Mouse (Mus musculus) heart, embryonic 15.5 days (tissue): ENCODE data around the gene Ffar2. TPM values are rescaled to one million over a fixed set of nuclear protein-coding genes. Genes with fewer than 3 reads are reported as not detected.

Experiments used
- ATAC-seq: fragments of 200-750 bp; cut with Nextera tagmentation; replicated peaks from 2 replicates; pipeline ENCODE4 v1.8.0; 2017; ENCODE audit warnings: low read depth, moderate TSS enrichment; ENCODE audit not compliant: insufficient number of reproducible peaks, insufficient read depth, low FRiP score
- H3K27ac ChIP-seq: fragments of 300-500 bp; sonication (generic); 2 replicates; pipeline ENCODE4 v1.5.1; 2015; ENCODE audit warnings: mild to moderate bottlenecking, inconsistent platforms
- H3K27me3 ChIP-seq: fragments of 300-500 bp; sonication (generic); 2 replicates; pipeline ENCODE4 v1.6.1; 2015; ENCODE audit warnings: inconsistent platforms
- H3K36me3 ChIP-seq: fragments of 300-500 bp; sonication (generic); 2 replicates; pipeline ENCODE4 v1.6.1; 2015; ENCODE audit warnings: mild to moderate bottlenecking, inconsistent platforms
- H3K4me1 ChIP-seq: fragments of 300-500 bp; sonication (generic); replicated peaks from 2 replicates; pipeline ENCODE4 v1.6.1; 2015; ENCODE audit warnings: inconsistent platforms
- H3K4me2 ChIP-seq: fragments of 300-500 bp; sonication (generic); 2 replicates; pipeline ENCODE4 v1.6.1; 2015; ENCODE audit warnings: inconsistent platforms, mild to moderate bottlenecking, moderate library complexity
- H3K4me3 ChIP-seq: fragments of 300-500 bp; sonication (generic); 2 replicates; pipeline ENCODE4 v1.5.1; 2015; ENCODE audit warnings: mild to moderate bottlenecking, inconsistent platforms
- H3K9ac ChIP-seq: fragments of 300-500 bp; sonication (generic); 2 replicates; pipeline ENCODE4 v1.6.1; 2015; ENCODE audit warnings: mild to moderate bottlenecking, inconsistent platforms
- H3K9me3 ChIP-seq: fragments of 300-500 bp; sonication (generic); replicated peaks from 2 replicates; pipeline ENCODE4 v1.6.1; 2016; ENCODE audit warnings: inconsistent platforms
- WGBS: fragments of 180-500 bp; shearing (Covaris S2); methylation state at CpG from one replicate; pipeline ENCODE4 v1.1.7; 2015; ENCODE audit warnings: mixed read lengths; 5-methylcytosine and 5-hydroxymethylcytosine counted together
- polyA plus RNA-seq: library from polyadenylated mRNA; unstranded; fragments of >200 nt; fragmentation: Nextera tagmentation; extraction: Ambion mirVana; gene quantifications from 2 replicates; pipeline ENCODE4 v1.2.1, GENCODE M21; 2015

Gene Ffar2
- polyA plus RNA-seq, 1 experiment from 2014 or later = 0.20 TPM

GRCm38 (mm10) chr7:30769236-30769635, 54.3 kb downstream of the Ffar2 start:
- Histone ChIP-seq H3K9ac (no peak overlapping the region), H3K27ac (no peak overlapping the region), H3K9me3 (no peaks in the 10 kb centered on the region), H3K36me3 (no peaks in the 10 kb centered on the region), H3K4me2 (no peak overlapping the region), H3K4me3 (no peak overlapping the region), H3K4me1 (no peaks in the 10 kb centered on the region), H3K27me3 (no peaks in the 10 kb centered on the region; the same call in 1 of the 2 replicates)
- ATAC-seq = no peak
- WGBS = 22% methylated on average over 9 of the region's 9 CpGs

Other genes with a start within 250 kb of the Ffar2 start
- gene Kmt2b, start 235.0 kb downstream of the Ffar2 start, polyA plus RNA-seq = 4.2 and 4.4 TPM in 2 replicates
- 0.14 and 0.23 TPM in 2 replicates for gene Zbtb32, start 224.9 kb downstream of the Ffar2 start, polyA plus RNA-seq
- gene Upk1a, start 210.9 kb downstream of the Ffar2 start, polyA plus RNA-seq = 0.43 and 1.4 TPM in 2 replicates
- gene Cox6b1, start 197.6 kb downstream of the Ffar2 start, polyA plus RNA-seq = 1,740 and 2,396 TPM in 2 replicates
- not detected in 2 replicates for gene Etv2, start 187.9 kb downstream of the Ffar2 start, polyA plus RNA-seq
- 73.7 and 92.8 TPM in 2 replicates for gene Rbm42, start 173.5 kb downstream of the Ffar2 start, polyA plus RNA-seq
- 23.4 and 33.8 TPM in 2 replicates for gene Haus5, start 158.8 kb downstream of the Ffar2 start, polyA plus RNA-seq
- not detected in 2 replicates for gene Pmis2, start 152.2 kb downstream of the Ffar2 start, polyA plus RNA-seq
- 1.0 and 1.4 TPM in 2 replicates for gene 2200002J24Rik, start 124.8 kb downstream of the Ffar2 start, polyA plus RNA-seq
- gene Atp4a, start 111.6 kb downstream of the Ffar2 start, polyA plus RNA-seq = 0.37 and 0.62 TPM in 2 replicates
- gene Tmem147, start 94.2 kb downstream of the Ffar2 start, polyA plus RNA-seq = 167 and 172 TPM in 2 replicates
- 0.13 TPM in 1 of 2 replicates, not detected in the other for gene Gapdhs, start 80.1 kb downstream of the Ffar2 start, polyA plus RNA-seq
- gene Sbsn, start 72.3 kb downstream of the Ffar2 start, polyA plus RNA-seq = 1.2 and 1.5 TPM in 2 replicates
- 2.8 and 3.6 TPM in 2 replicates for gene Dmkn, start 60.0 kb downstream of the Ffar2 start, polyA plus RNA-seq
- gene Krtdap, start 35.9 kb downstream of the Ffar2 start, polyA plus RNA-seq = 3.8 and 6.4 TPM in 2 replicates
- 0.15 TPM in 1 of 2 replicates, not detected in the other for gene Ffar3, start 32.4 kb upstream of the Ffar2 start, polyA plus RNA-seq
- not detected in 2 replicates for gene Ffar1, start 37.8 kb upstream of the Ffar2 start, polyA plus RNA-seq
- 0.06 TPM in 1 of 2 replicates, not detected in the other for gene Cd22, start 56.6 kb upstream of the Ffar2 start, polyA plus RNA-seq
- 0.14 and 0.29 TPM in 2 replicates for gene Mag, start 91.1 kb upstream of the Ffar2 start, polyA plus RNA-seq
- gene Hamp2, start 100.9 kb upstream of the Ffar2 start, polyA plus RNA-seq = not detected in 2 replicates
- gene Hamp, start 120.3 kb upstream of the Ffar2 start, polyA plus RNA-seq = not detected in 2 replicates
- 13.1 and 16.2 TPM in 2 replicates for gene Usf2, start 133.0 kb upstream of the Ffar2 start, polyA plus RNA-seq
- 7.0 and 18.9 TPM in 2 replicates for gene Lsr, start 149.7 kb upstream of the Ffar2 start, polyA plus RNA-seq
- 0.54 and 0.86 TPM in 2 replicates for gene Fam187b, start 150.0 kb upstream of the Ffar2 start, polyA plus RNA-seq
- gene Fxyd5, start 218.7 kb upstream of the Ffar2 start, polyA plus RNA-seq = 39.1 and 47.0 TPM in 2 replicates
- gene Fxyd7, start 227.7 kb upstream of the Ffar2 start, polyA plus RNA-seq = 1.1 and 2.7 TPM in 2 replicates
- 950 and 1,236 TPM in 2 replicates for gene Fxyd1, start 233.4 kb upstream of the Ffar2 start, polyA plus RNA-seq
- gene Lgi4, start 235.6 kb upstream of the Ffar2 start, polyA plus RNA-seq = 0.25 and 0.39 TPM in 2 replicates